Mouse (Mus musculus) A20 (cell line): Measurements from ENCODE around the gene Ceacam1.
A peak's percentile ranks its signal among the peaks of the same experiment; 100 is the strongest.
"Not testable (repeated sequence)": the region's sequence is repeated elsewhere in the genome, so short reads cannot be mapped to it uniquely, and the experiment has no call there.

Experiments used
- DNase-seq: peaks from one replicate; pipeline ENCODE4 v3.0.0-alpha.2; 2011; ENCODE audit warnings: low read depth, low spot score

Gene Ceacam1

GRCm38 (mm10) chr7:25477091-25477751, at the start of gene Ceacam1:
TSS of gene Ceacam1 (minus strand) at chr7:25477603.
- DNase-seq: peak; percentile 81

- DNase-seq: not testable (repeated sequence)
Observed at GRCm38 (mm10) chr7:25516070-25516777, 38.8 kb upstream of the Ceacam1 start.

- not testable (repeated sequence) for DNase-seq
Observed at GRCm38 (mm10) chr7:25515667-25516066, 38.3 kb upstream of the Ceacam1 start.

GRCm38 (mm10) chr7:25509925-25510324, 32.5 kb upstream of the Ceacam1 start:
- DNase-seq: no peak

GRCm38 (mm10) chr7:25494649-25495048, 17.2 kb upstream of the Ceacam1 start:
- no peak for DNase-seq

GRCm38 (mm10) chr7:25490698-25491097, 13.3 kb upstream of the Ceacam1 start:
- DNase-seq: not testable (repeated sequence)

GRCm38 (mm10) chr7:25489382-25489781, 12.0 kb upstream of the Ceacam1 start:
- DNase-seq: not testable (repeated sequence)

GRCm38 (mm10) chr7:25486186-25486585, 8.8 kb upstream of the Ceacam1 start:
- DNase-seq: peak; percentile 38

GRCm38 (mm10) chr7:25485061-25485460, 7.7 kb upstream of the Ceacam1 start:
- DNase-seq: no peak

GRCm38 (mm10) chr7:25483133-25483735, 5.8 kb upstream of the Ceacam1 start:
- no peak for DNase-seq

- DNase-seq: peak; percentile 67
Observed at GRCm38 (mm10) chr7:25480791-25481190, 3.4 kb upstream of the Ceacam1 start.

GRCm38 (mm10) chr7:25479440-25479839, 2.0 kb upstream of the Ceacam1 start:
- DNase-seq: peak; percentile 62

GRCm38 (mm10) chr7:25477752-25478093, 320 bp upstream of the Ceacam1 start:
- DNase-seq: not testable (repeated sequence)

GRCm38 (mm10) chr7:25471821-25472220, 5.6 kb downstream of the Ceacam1 start:
- not testable (repeated sequence) for DNase-seq

GRCm38 (mm10) chr7:25465586-25465985, 11.8 kb downstream of the Ceacam1 start:
- DNase-seq: not testable (repeated sequence)

GRCm38 (mm10) chr7:25465010-25465409, 12.4 kb downstream of the Ceacam1 start:
- no peak for DNase-seq

- not testable (repeated sequence) for DNase-seq
Observed at GRCm38 (mm10) chr7:25462033-25462337, 15.4 kb downstream of the Ceacam1 start.

- DNase-seq: not testable (repeated sequence)
Observed at GRCm38 (mm10) chr7:25461336-25462032, 15.9 kb downstream of the Ceacam1 start.

- DNase-seq: no peak
Observed at GRCm38 (mm10) chr7:25452103-25452502, 25.3 kb downstream of the Ceacam1 start.

- DNase-seq: no peak
Observed at GRCm38 (mm10) chr7:25449913-25450890, 27.2 kb downstream of the Ceacam1 start.

GRCm38 (mm10) chr7:25440816-25441153, 36.6 kb downstream of the Ceacam1 start:
- DNase-seq: no peak
